Mouse (Mus musculus) brain, embryonic 14.5 days (tissue): ENCODE measurements at regions not wholly inside any gene's neighbourhood (a gene's known extent, or its start where the extent isn't known, plus 50 kb on each side); places are given as distances from the start of the nearest gene placed in this dataset.

Experiments used
- CTCF ChIP-seq: fragments of 200-500 bp; IDR thresholded peaks from 2 replicates; pipeline ENCODE4 v1.5.1; 2012; ENCODE audit warnings: inconsistent platforms, mild to moderate bottlenecking, moderate library complexity, borderline replicate concordance; ENCODE audit not compliant: insufficient read depth, insufficient read length; ENCODE audit errors: extremely low read depth
- POLR2A ChIP-seq: fragments of 200-500 bp; IDR thresholded peaks from 2 replicates; pipeline ENCODE4 v1.6.1; 2012; ENCODE audit warnings: mild to moderate bottlenecking, inconsistent platforms, borderline replicate concordance; ENCODE audit not compliant: poor library complexity, insufficient read depth, insufficient read length, severe bottlenecking; ENCODE audit errors: extremely low read depth

DNA sequence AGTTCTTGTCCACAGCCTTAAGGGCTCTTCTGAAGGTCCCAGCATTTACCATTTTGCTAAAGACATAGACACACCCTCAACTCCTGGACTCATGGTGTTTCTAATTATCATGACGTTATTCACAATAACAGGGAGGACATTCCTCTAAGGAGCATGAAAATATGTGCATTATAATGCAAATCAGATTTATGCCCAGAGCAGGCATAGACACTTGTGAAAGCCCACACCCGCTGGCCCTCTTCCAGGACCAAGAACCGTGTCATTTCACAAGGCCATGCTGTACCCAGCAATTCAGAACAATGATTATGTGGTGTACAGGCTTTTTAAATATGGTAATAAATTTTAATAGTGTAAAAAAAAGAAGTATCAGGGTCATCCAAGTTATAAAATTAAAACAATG is 1040.4 kb downstream of the Poteg start:
- no peak for TF ChIP-seq POLR2A
- TF ChIP-seq CTCF = no peak
